Mouse (Mus musculus): ENCODE measurements around the gene Lpcat2. TPM values are rescaled to one million over a fixed set of nuclear protein-coding genes. Genes with fewer than 3 reads are reported as not detected.

Lpcat2 gene
- polyA plus RNA-seq, 1 experiment from 2014 or later = 6.8 TPM

- Histone ChIP-seq H3K9me3 (no peaks in the 10 kb centered on the region), H3K27ac (no peak overlapping the region), H3K4me3 (replicated peaks) (no peak overlapping the region), H3K4me1 (replicated peaks) (no peaks in the 10 kb centered on the region), H3K9ac (no peak overlapping the region), H3K4me2 (replicated peaks) (no peak overlapping the region), H3K27me3 (replicated peaks) (no peaks in the 10 kb centered on the region), H3K36me3 (peaks cover 3% of the 10 kb centered on the region; the same call in 1 of the 2 replicates)
- WGBS = 94% methylated on average over 11 of the region's 11 CpGs
- ATAC-seq = no peak
Measured at GRCm38 (mm10) chr8:92835901-92836300, 19.2 kb upstream of the Lpcat2 start.

- Histone ChIP-seq H3K27me3 (replicated peaks) (no peaks in the 10 kb centered on the region), H3K9me3 (no peaks in the 10 kb centered on the region), H3K36me3 (peaks cover 3% of the 10 kb centered on the region; the same call in 1 of the 2 replicates), H3K9ac (no peak overlapping the region), H3K27ac (no peak overlapping the region), H3K4me3 (replicated peaks) (no peak overlapping the region), H3K4me2 (replicated peaks) (no peak overlapping the region), H3K4me1 (replicated peaks) (no peaks in the 10 kb centered on the region)
- 88% methylated on average over 3 of the region's 3 CpGs for WGBS
- ATAC-seq = no peak
Measured at GRCm38 (mm10) chr8:92838616-92839015, 16.5 kb upstream of the Lpcat2 start.

- 88% methylated on average over 8 of the region's 8 CpGs for WGBS
- ATAC-seq = no peak
- Histone ChIP-seq H3K9me3 (no peaks in the 10 kb centered on the region), H3K9ac (no peak overlapping the region), H3K4me2 (replicated peaks) (no peak overlapping the region), H3K27ac (no peak overlapping the region), H3K27me3 (replicated peaks) (no peaks in the 10 kb centered on the region), H3K4me1 (replicated peaks) (no peaks in the 10 kb centered on the region), H3K36me3 (peaks cover 3% of the 10 kb centered on the region; the same call in 1 of the 2 replicates), H3K4me3 (replicated peaks) (no peak overlapping the region)
Measured at GRCm38 (mm10) chr8:92839161-92839560, 16.0 kb upstream of the Lpcat2 start.

DNA sequence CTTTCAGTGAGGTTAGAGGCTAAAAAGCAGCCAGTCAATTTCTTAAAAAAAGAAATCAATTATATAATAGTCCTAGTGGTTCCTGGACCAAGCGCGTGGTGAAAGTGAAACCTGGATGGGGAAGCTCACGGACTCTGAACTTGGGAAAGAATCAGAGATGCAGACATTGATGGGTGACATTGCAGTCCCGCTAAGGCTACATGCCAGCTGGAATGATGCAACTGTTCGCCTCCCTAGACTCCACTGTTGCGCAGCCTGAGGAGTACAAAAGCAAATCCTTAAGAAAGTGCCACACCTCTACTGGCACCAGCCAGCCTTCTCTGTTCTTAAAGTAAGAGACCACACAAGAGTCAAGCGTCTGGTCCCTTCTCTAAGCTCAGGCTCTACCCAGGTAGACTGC, 15.3 kb upstream of the Lpcat2 start:
- Histone ChIP-seq H3K27me3 (replicated peaks) (no peaks in the 10 kb centered on the region), H3K4me3 (replicated peaks) (no peak overlapping the region), H3K4me2 (replicated peaks) (no peak overlapping the region), H3K27ac (no peak overlapping the region), H3K4me1 (replicated peaks) (no peaks in the 10 kb centered on the region), H3K9ac (no peak overlapping the region), H3K36me3 (peaks cover 3% of the 10 kb centered on the region; the same call in 1 of the 2 replicates), H3K9me3 (no peaks in the 10 kb centered on the region)
- WGBS = 89% methylated on average over 7 of the region's 7 CpGs
- no peak for ATAC-seq

GRCm38 (mm10) chr8:92846684-92847083, 8.5 kb upstream of the Lpcat2 start:
- Histone ChIP-seq H3K36me3 (no peaks in the 10 kb centered on the region), H3K27me3 (replicated peaks) (no peaks in the 10 kb centered on the region), H3K9me3 (no peaks in the 10 kb centered on the region), H3K4me1 (replicated peaks) (peaks cover 19% of the 10 kb centered on the region; the same call in 1 of the 2 replicates), H3K4me3 (replicated peaks) (no peak overlapping the region), H3K27ac (0 out of 2 replicates have a peak overlapping the region, but pooled peaks have one; percentile 24), H3K4me2 (replicated peaks) (no peak overlapping the region), H3K9ac (no peak overlapping the region)
- no peak for ATAC-seq
- WGBS = 18% methylated on average over 3 of the region's 3 CpGs

DNA sequence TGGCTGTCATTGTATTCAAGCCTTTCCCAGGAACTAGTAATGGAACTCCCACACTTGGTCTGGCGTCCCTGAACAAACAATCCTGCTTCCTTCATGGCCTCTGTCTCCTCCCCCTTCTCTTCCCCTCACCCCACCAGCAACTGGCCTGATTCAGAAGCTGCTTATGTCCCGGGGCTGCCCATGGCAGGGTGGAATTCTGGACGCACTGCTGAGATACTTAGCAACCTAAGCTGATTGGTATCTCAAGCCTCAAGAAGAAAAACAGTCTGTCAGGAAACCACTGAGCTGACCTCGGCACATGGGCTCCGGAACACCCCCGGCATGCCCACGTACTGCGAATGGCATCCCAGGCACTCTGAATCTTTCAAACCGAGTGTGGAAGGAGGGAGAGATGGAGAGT, 7.8 kb upstream of the Lpcat2 start:
- no peak overlapping the region for H3K9ac ChIP-seq
- H3K27me3 ChIP-seq (replicated peaks) = no peaks in the 10 kb centered on the region
- no peaks in the 10 kb centered on the region for H3K36me3 ChIP-seq
- WGBS = 39% methylated on average over 9 of the region's 9 CpGs
- no peak overlapping the region for H3K27ac ChIP-seq
- H3K9me3 ChIP-seq = no peaks in the 10 kb centered on the region
- no peak overlapping the region for H3K4me3 ChIP-seq (replicated peaks)
- H3K4me1 ChIP-seq (replicated peaks) = peaks cover 19% of the 10 kb centered on the region; the same call in 1 of the 2 replicates
- peak; percentile 45; the same call in 1 of the 2 replicates for ATAC-seq
- H3K4me2 ChIP-seq (replicated peaks) = no peak overlapping the region

- Histone ChIP-seq H3K4me3 (replicated peaks) (no peak overlapping the region), H3K36me3 (no peaks in the 10 kb centered on the region), H3K4me2 (replicated peaks) (no peak overlapping the region), H3K27ac (no peak overlapping the region), H3K9ac (no peak overlapping the region), H3K4me1 (replicated peaks) (peaks cover 22% of the 10 kb centered on the region; the same call in 1 of the 2 replicates), H3K27me3 (replicated peaks) (no peaks in the 10 kb centered on the region), H3K9me3 (no peaks in the 10 kb centered on the region)
- 55% methylated on average over 6 of the region's 6 CpGs for WGBS
- no peak for ATAC-seq
Measured at GRCm38 (mm10) chr8:92849261-92849660, 5.9 kb upstream of the Lpcat2 start.

- H3K9me3 ChIP-seq = no peaks in the 10 kb centered on the region
- H3K4me2 ChIP-seq (replicated peaks) = no peak overlapping the region
- no peak overlapping the region for H3K9ac ChIP-seq
- H3K4me3 ChIP-seq (replicated peaks) = no peak overlapping the region
- H3K4me1 ChIP-seq (replicated peaks) = peaks cover 22% of the 10 kb centered on the region; the same call in 1 of the 2 replicates
- no peaks in the 10 kb centered on the region for H3K36me3 ChIP-seq
- ATAC-seq = peak; percentile 48
- no peaks in the 10 kb centered on the region for H3K27me3 ChIP-seq (replicated peaks)
- 0 out of 2 replicates have a peak overlapping the region, but pooled peaks have one; percentile 27 for H3K27ac ChIP-seq
- 54% methylated on average over 4 of the region's 4 CpGs for WGBS
Measured at GRCm38 (mm10) chr8:92850239-92850638, 4.9 kb upstream of the Lpcat2 start.

- Histone ChIP-seq H3K4me2 (replicated peaks) (no peak overlapping the region), H3K27ac (no peak overlapping the region), H3K36me3 (no peaks in the 10 kb centered on the region), H3K27me3 (replicated peaks) (no peaks in the 10 kb centered on the region), H3K4me3 (replicated peaks) (no peak overlapping the region), H3K4me1 (replicated peaks) (peaks cover 17% of the 10 kb centered on the region; the same call in 1 of the 2 replicates), H3K9me3 (no peaks in the 10 kb centered on the region), H3K9ac (no peak overlapping the region)
- ATAC-seq = no peak
- WGBS = 52% methylated on average over 3 of the region's 3 CpGs
Measured at GRCm38 (mm10) chr8:92851381-92851780, 3.8 kb upstream of the Lpcat2 start.

- no peaks in the 10 kb centered on the region for H3K27me3 ChIP-seq (replicated peaks)
- no peak overlapping the region for H3K4me2 ChIP-seq (replicated peaks)
- H3K9me3 ChIP-seq = no peaks in the 10 kb centered on the region
- H3K9ac ChIP-seq = no peak overlapping the region
- peaks cover 10% of the 10 kb centered on the region; the same call in 1 of the 2 replicates for H3K4me1 ChIP-seq (replicated peaks)
- H3K4me3 ChIP-seq (replicated peaks) = no peak overlapping the region
- no peaks in the 10 kb centered on the region for H3K36me3 ChIP-seq
- WGBS = 38% methylated on average over 18 of the region's 18 CpGs
- 0 out of 2 replicates have a peak overlapping the region, but pooled peaks have one; percentile 41 for H3K27ac ChIP-seq
- no peak for ATAC-seq
Measured at GRCm38 (mm10) chr8:92853188-92853983, 1.8 kb upstream of the Lpcat2 start.

GRCm38 (mm10) chr8:92854673-92855072, 466 bp upstream of the Lpcat2 start:
- Histone ChIP-seq H3K4me2 (replicated peaks) (peak overlapping the region; percentile 86), H3K9ac (no peak overlapping the region), H3K4me1 (replicated peaks) (peaks cover 6% of the 10 kb centered on the region; the same call in 1 of the 2 replicates), H3K4me3 (replicated peaks) (no peak overlapping the region), H3K36me3 (no peaks in the 10 kb centered on the region), H3K27ac (no peak overlapping the region), H3K9me3 (no peaks in the 10 kb centered on the region), H3K27me3 (replicated peaks) (no peaks in the 10 kb centered on the region)
- no peak for ATAC-seq
- WGBS = 77% methylated on average over 3 of the region's 3 CpGs

DNA sequence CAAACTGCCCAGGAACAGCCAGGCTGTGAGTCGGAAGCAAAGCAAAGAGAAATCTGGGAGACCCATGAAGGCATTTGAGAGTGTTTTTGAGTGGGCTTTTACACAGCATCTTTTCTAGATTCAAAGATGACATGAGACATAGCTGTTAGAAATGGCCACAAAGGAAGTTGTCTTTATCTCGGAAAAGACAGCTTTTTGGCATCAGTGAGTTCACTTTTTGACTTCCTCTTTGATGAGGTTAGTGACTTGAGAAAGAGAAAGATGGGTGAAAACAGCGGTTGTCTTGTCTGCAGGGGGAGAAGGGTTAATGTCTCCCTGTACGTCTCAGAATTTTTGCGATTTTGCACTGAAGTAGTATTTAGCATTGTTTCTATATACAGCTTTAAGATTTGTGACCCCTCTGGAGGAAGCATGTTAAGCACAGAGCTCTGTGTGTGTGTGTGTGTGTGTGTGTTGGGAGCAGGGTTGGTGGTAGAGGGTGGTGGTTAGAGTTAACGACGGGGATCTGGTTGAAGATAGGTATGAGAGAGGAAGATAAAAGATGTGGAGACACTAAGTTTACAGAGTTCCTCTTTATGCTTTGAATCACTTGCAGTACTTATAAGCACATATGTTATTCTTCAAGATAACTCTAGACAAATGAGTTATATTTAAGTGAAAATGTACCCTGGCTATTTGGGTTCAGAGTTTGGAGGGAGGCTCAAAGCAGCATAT, 1.3 kb downstream of the Lpcat2 start:
- Histone ChIP-seq H3K27me3 (replicated peaks) (no peaks in the 10 kb centered on the region), H3K4me2 (replicated peaks) (peak overlapping the region; percentile 86; the same call in 1 of the 2 replicates), H3K9me3 (no peaks in the 10 kb centered on the region), H3K9ac (no peak overlapping the region), H3K36me3 (no peaks in the 10 kb centered on the region), H3K4me1 (replicated peaks) (0 out of 2 replicates have a peak, but pooled peaks cover 4% of the 10 kb centered on the region), H3K4me3 (replicated peaks) (0 out of 2 replicates have a peak overlapping the region, but pooled peaks have one; percentile 57), H3K27ac (no peak overlapping the region)
- no peak for ATAC-seq
- WGBS = 75% methylated on average over 7 of the region's 7 CpGs

Measured in intestine, embryonic 15.5 days (tissue).